Mouse (Mus musculus) lung, postnatal 4 days (tissue): Measurements from ENCODE around the gene Sult2a1.
"Not testable (repeated sequence)": the region's sequence is repeated elsewhere in the genome, so short reads cannot be mapped to it uniquely, and the experiment has no call there.

ENCODE experiments used
- DNase-seq, 2 experiments: peaks; one replicate each; pipeline ENCODE4 v3.0.0; 2021

Gene Sult2a1

DNA sequence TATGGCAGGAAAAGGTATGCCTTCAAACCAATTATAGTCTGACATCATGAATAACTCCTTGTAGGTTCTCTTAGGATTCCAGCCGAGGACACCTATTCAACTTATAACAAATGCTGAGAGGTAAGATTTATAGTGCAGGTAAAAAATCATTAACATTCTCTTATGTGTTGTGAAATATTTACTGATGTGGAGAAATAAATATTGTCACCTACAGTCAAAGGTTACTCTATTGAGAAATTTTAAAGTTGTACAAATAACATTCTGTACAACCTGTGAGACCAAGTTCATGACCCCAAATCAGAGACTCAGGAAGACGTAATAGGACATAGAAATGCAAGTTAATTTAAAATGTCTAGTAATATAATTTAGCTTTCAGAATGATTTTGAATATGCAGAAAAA is at the start of gene Sult2a1:
Gene Sult2a1 (minus strand): TSS at position 101 of the 400 bp plus-strand sequence.
- DNase-seq, result not testable (repeated sequence)

DNA sequence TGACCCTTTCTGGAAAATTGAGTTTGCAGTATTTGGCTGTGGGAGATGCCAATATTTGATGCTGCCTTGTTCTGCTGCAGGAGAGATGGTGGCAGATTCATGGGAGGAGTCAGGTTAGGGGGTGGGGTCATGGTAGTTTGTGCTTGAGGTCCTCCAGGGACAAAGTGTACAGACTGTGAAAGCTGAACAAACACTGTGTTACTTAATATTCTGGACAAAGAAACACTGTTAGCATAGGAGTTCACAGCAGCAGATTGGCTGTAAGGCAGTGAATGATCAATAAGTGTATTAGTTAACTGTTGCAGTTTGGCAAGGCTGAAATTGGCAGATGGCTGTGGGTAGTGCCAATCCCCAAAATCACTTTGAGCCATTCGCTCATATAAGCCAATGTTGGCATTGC is 23.3 kb downstream of the Sult2a1 start:
- DNase-seq, result no peak
